Mouse (Mus musculus) neural tube, embryonic 14.5 days (tissue): Measurements from ENCODE around the gene Lmntd2. TPM values are rescaled to one million over a fixed set of nuclear protein-coding genes. Genes with fewer than 3 reads are reported as not detected.
A peak's percentile ranks its signal among the peaks of the same experiment; 100 is the strongest.

Experiments used
- ATAC-seq: fragments of 200-750 bp; cut with Nextera tagmentation; 2 replicates; pipeline ENCODE4 v1.8.0; 2017; ENCODE audit warnings: low read depth, mild to moderate bottlenecking, moderate TSS enrichment, moderate library complexity
- H3K27ac ChIP-seq: fragments of 300-500 bp; sonication (generic); 2 replicates; pipeline ENCODE4 v1.5.1; 2014; ENCODE audit warnings: low read depth, mild to moderate bottlenecking, control low read depth, low read length, moderate library complexity, mixed read lengths
- H3K27me3 ChIP-seq: fragments of 300-500 bp; sonication (generic); 2 replicates; pipeline ENCODE4 v1.6.1; 2014; ENCODE audit warnings: low read length; ENCODE audit not compliant: control insufficient read depth, insufficient read depth
- H3K36me3 ChIP-seq: fragments of 300-500 bp; sonication (generic); 2 replicates; pipeline ENCODE4 v1.6.1; 2014; ENCODE audit warnings: low read length, mixed read lengths; ENCODE audit not compliant: control insufficient read depth, insufficient read depth
- H3K4me1 ChIP-seq: fragments of 300-500 bp; sonication (generic); 2 replicates; pipeline ENCODE4 v1.6.1; 2014; ENCODE audit warnings: low read length; ENCODE audit not compliant: control insufficient read depth, insufficient read depth
- H3K4me2 ChIP-seq: fragments of 300-500 bp; sonication (generic); 2 replicates; pipeline ENCODE4 v1.6.1; 2014; ENCODE audit warnings: mild to moderate bottlenecking, low read depth, low read length, control low read depth
- H3K4me3 ChIP-seq: fragments of 300-500 bp; sonication (generic); 2 replicates; pipeline ENCODE4 v1.5.1; 2014; ENCODE audit warnings: low read depth, low read length, control low read depth, mixed read lengths
- H3K9ac ChIP-seq: fragments of 300-500 bp; sonication (generic); replicated peaks from 2 replicates; pipeline ENCODE4 v1.6.1; 2014; ENCODE audit warnings: low read depth, mild to moderate bottlenecking, control low read depth, low read length, mixed read lengths
- H3K9me3 ChIP-seq: fragments of 300-500 bp; sonication (generic); 2 replicates; pipeline ENCODE4 v1.6.1; 2016; ENCODE audit warnings: low read length; ENCODE audit not compliant: control insufficient read depth
- WGBS: fragments of 180-500 bp; shearing (Covaris S2); extraction: QIAGEN DNeasy Blood & Tissue Kit; methylation state at CpG from one replicate; pipeline ENCODE4 v1.1.7; 2014; 5-methylcytosine and 5-hydroxymethylcytosine counted together
- polyA plus RNA-seq: library from polyadenylated mRNA; unstranded; fragments of >200 nt; fragmentation: Nextera tagmentation; extraction: Ambion mirVana; gene quantifications from 2 replicates; pipeline ENCODE4 v1.2.1, GENCODE M21; 2014

The Lmntd2 gene
- polyA plus RNA-seq, 1 experiment from 2014 or later: 0.21 TPM

DNA sequence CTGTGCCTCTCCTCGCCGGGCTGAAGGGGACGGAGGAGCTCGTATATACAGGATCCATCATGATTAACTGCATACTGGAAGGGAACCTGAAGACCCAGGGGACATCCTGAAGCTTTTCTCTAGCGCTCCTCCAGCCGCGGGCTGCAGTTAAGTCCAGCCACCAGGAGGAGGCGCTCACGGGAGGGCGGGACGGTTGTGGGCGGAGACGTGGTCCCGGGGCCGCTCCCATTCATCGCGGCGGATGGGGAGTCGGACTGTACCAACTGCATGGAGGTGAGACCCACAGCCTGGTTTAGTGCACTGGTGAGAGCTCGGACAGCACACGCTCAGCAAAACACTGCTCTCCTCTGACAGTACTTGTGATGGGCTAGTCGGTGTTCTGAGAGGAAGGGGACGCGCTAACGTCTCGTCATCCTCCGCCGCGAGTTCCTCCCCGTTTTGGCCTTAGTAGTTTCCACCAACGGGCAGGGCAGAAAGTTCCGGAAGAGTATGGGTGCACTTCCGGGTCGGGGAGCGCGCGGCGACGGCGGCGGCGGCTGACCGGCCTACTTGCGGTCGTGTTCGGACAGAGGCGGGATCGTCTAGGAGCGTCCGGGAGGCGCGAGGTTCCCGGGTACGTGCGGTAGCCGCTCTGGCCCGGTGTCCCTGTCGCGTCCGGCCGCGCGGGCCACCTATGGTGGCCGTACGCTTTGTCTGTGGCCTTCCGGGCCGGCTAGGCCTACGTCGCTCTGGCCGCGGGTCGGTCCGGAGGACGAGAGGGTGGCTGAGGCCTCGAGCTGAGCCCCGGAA is 14.6 kb upstream of the Lmntd2 start, which contains the start of gene Phrf1:
TSS of gene Phrf1 (plus strand) at position 506 of the 789 bp plus-strand sequence.
- WGBS: under 1% methylated on average over 76 of the region's 76 CpGs
- H3K27ac ChIP-seq: peak within 1 kb of the TSS; percentile 96
- peak within 1 kb of the TSS; percentile 99 for H3K4me3 ChIP-seq
- peak within 1 kb of the TSS; percentile 94 for H3K4me2 ChIP-seq
- peak; percentile 93 for ATAC-seq
- H3K9me3 ChIP-seq: no peaks in the 10 kb centered on the region
- H3K36me3 ChIP-seq: peaks cover 18% of the 10 kb centered on the region
- H3K4me1 ChIP-seq: peaks cover 15% of the 10 kb centered on the region
- peak within 1 kb of the TSS; percentile 93 for H3K9ac ChIP-seq
- peaks cover 5% of the 10 kb centered on the region; the same call in 1 of the 2 replicates for H3K27me3 ChIP-seq

DNA sequence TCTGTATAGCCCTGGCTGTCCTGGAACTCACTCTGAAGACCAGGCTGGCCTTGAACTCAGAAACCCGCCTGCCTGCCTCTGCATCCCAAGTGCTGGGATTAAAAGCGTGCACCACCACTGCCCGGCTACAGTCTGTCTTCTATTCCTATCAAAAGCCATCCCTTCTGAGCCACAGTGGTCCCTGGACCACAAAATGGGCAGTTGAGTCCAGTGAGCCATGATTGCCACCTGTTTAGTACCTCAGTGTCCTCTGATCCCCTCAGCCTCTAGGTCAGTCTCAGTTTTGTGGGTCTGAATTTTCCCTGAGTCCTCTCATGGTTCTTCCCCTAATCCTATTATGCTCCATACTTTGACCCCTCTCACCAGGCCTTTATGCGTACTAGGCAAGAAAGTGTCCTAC is 13.9 kb upstream of the Lmntd2 start:
- H3K9me3 ChIP-seq: no peaks in the 10 kb centered on the region
- H3K4me3 ChIP-seq: peak overlapping the region; percentile 99; the same call in 1 of the 2 replicates
- peaks cover 5% of the 10 kb centered on the region; the same call in 1 of the 2 replicates for H3K27me3 ChIP-seq
- ATAC-seq: no peak
- 81% methylated on average over 4 of the region's 4 CpGs for WGBS
- H3K4me2 ChIP-seq: peak overlapping the region; percentile 1; the same call in 1 of the 2 replicates
- no peak overlapping the region for H3K27ac ChIP-seq
- H3K4me1 ChIP-seq: peaks cover 15% of the 10 kb centered on the region
- no peak overlapping the region; the same call in 1 of the 2 replicates for H3K9ac ChIP-seq
- H3K36me3 ChIP-seq: peaks cover 11% of the 10 kb centered on the region

GRCm38 (mm10) chr7:141226535-141226934 is 12.7 kb upstream of the Lmntd2 start:
- Histone ChIP-seq H3K4me2 (no peak overlapping the region), H3K27me3 (peaks cover 5% of the 10 kb centered on the region; the same call in 1 of the 2 replicates), H3K4me3 (no peak overlapping the region), H3K36me3 (no peaks in the 10 kb centered on the region), H3K9ac (no peak overlapping the region), H3K9me3 (no peaks in the 10 kb centered on the region), H3K27ac (no peak overlapping the region), H3K4me1 (peaks cover 23% of the 10 kb centered on the region)
- ATAC-seq: no peak
- WGBS: 85% methylated on average over 6 of the region's 6 CpGs

DNA sequence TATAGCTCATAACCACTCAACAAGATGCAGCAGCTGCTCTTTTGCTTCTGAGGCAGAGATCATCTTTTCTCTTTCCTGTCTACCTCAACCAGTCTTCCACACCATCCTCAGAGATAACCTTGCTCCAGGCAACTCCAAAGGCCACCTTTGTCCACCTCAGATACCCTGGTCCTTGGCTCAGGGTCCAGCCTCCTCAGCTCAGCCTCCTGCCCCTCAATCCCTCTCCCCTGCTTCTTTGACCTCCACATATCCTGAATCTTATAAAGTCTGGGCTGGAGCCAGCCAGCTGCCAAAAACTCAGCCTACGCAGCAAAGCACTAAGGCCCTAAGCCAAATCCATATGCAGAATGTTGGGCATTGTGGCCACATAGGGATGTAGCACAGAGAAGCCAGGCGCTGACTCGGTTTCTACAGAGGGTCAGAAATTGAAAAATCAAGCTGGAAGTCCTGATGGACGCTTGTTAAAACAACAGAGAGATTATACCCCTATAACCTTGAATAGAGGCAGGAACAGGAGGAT is 8.9 kb upstream of the Lmntd2 start:
- Histone ChIP-seq H3K9ac (no peak overlapping the region), H3K27me3 (no peaks in the 10 kb centered on the region), H3K4me3 (no peak overlapping the region), H3K27ac (no peak overlapping the region), H3K4me2 (peak overlapping the region; percentile 59; the same call in 1 of the 2 replicates), H3K36me3 (no peaks in the 10 kb centered on the region), H3K9me3 (no peaks in the 10 kb centered on the region), H3K4me1 (peaks cover 14% of the 10 kb centered on the region; the same call in 1 of the 2 replicates)
- no peak for ATAC-seq
- 89% methylated on average over 4 of the region's 4 CpGs for WGBS

GRCm38 (mm10) chr7:141222126-141222467 is 8.2 kb upstream of the Lmntd2 start:
- Histone ChIP-seq H3K27ac (peak overlapping the region; percentile 75), H3K4me3 (peak overlapping the region; percentile 38), H3K9me3 (no peaks in the 10 kb centered on the region), H3K4me2 (peak overlapping the region; percentile 59), H3K27me3 (no peaks in the 10 kb centered on the region), H3K4me1 (peaks cover 14% of the 10 kb centered on the region; the same call in 1 of the 2 replicates), H3K36me3 (no peaks in the 10 kb centered on the region), H3K9ac (peak overlapping the region; percentile 37)
- WGBS: 8% methylated on average over 8 of the region's 8 CpGs
- ATAC-seq: no peak

GRCm38 (mm10) chr7:141221249-141222125 is 7.6 kb upstream of the Lmntd2 start:
- Histone ChIP-seq H3K9ac (peak overlapping the region; percentile 47), H3K9me3 (no peaks in the 10 kb centered on the region), H3K4me2 (peak overlapping the region; percentile 59), H3K27me3 (no peaks in the 10 kb centered on the region), H3K36me3 (no peaks in the 10 kb centered on the region), H3K4me1 (peaks cover 18% of the 10 kb centered on the region), H3K4me3 (peak overlapping the region; percentile 38), H3K27ac (peak overlapping the region; percentile 75)
- peak; percentile 95 for ATAC-seq
- 2% methylated on average over 44 of the region's 44 CpGs for WGBS

DNA sequence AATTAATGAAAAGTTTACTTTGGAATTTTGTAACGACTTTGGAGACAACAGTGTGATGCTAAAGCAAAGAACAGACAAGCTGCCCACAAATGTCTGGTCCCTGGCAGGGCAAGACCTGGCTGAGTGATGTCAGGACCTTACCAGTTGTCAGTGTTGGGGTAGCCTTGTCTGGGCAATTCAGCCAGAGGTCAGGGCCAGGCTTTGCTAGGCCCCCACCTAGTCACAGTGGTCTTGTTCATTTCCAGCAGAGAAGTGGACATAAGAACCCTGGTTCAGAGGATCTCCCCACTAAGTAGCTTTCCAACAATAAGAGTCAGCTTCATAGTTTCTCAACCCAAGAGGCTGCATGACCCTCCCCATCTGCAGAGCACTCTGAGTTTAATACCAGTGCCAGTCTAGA is 6.5 kb upstream of the Lmntd2 start:
- WGBS: 94% methylated on average over 1 of the region's 1 CpGs
- ATAC-seq: no peak
- H3K27me3 ChIP-seq: no peaks in the 10 kb centered on the region
- no peak overlapping the region for H3K4me2 ChIP-seq
- no peaks in the 10 kb centered on the region for H3K36me3 ChIP-seq
- H3K4me3 ChIP-seq: no peak overlapping the region; the same call in 1 of the 2 replicates
- H3K4me1 ChIP-seq: peaks cover 22% of the 10 kb centered on the region
- no peaks in the 10 kb centered on the region for H3K9me3 ChIP-seq
- H3K27ac ChIP-seq: no peak overlapping the region
- H3K9ac ChIP-seq: no peak overlapping the region

DNA sequence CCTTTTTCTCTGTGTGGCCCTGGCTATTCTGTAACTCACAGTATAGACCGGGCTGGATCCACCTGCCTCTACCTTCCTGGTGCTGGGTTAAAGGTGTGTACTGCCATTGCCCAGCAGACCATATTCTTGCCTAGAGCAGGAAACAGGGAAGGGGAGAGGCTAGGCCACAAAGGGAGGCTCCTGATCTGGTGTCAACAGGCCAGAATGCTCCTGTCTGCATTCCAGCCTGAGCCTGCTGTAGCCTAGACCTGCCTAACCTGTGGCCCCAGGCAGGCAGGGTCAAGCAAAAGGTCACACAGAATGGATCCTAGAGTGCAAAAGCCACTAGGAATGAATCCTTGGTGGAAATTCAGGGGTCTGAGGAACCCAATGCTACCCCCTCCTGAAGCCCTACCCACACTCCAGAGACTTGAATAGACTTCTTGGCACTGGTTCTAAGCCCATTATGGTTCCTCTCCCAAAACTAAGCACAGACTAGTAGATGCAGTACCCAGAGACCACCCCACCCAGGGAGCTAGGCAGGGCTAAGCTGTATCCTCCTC is 5.7 kb upstream of the Lmntd2 start:
- peaks cover 28% of the 10 kb centered on the region for H3K4me1 ChIP-seq
- H3K27ac ChIP-seq: no peak overlapping the region
- H3K4me2 ChIP-seq: no peak overlapping the region
- no peaks in the 10 kb centered on the region for H3K27me3 ChIP-seq
- ATAC-seq: no peak
- H3K4me3 ChIP-seq: no peak overlapping the region
- 94% methylated on average over 1 of the region's 1 CpGs for WGBS
- H3K9ac ChIP-seq: no peak overlapping the region
- H3K9me3 ChIP-seq: no peaks in the 10 kb centered on the region
- no peaks in the 10 kb centered on the region for H3K36me3 ChIP-seq
